Mouse (Mus musculus) midbrain, embryonic 10.5 days (tissue): ENCODE data around the gene Ncbp1. TPM values are rescaled to one million over a fixed set of nuclear protein-coding genes. Genes with fewer than 3 reads are reported as not detected.

ENCODE experiments used
- DNase-seq: peaks from one replicate; pipeline ENCODE4 v3.0.0-alpha.2; 2017; ENCODE audit warnings: low spot score
- H3K27ac ChIP-seq: fragments of 300-500 bp; sonication (generic); replicated peaks from 2 replicates; pipeline ENCODE4 v1.5.1; 2016; ENCODE audit warnings: mild to moderate bottlenecking
- H3K27me3 ChIP-seq: fragments of 300-500 bp; sonication (generic); 2 replicates; pipeline ENCODE4 v1.6.1; 2016; ENCODE audit warnings: low read depth, mild to moderate bottlenecking; ENCODE audit not compliant: poor library complexity, severe bottlenecking
- H3K36me3 ChIP-seq: fragments of 300-500 bp; sonication (generic); 2 replicates; pipeline ENCODE4 v1.6.1; 2016; ENCODE audit warnings: mild to moderate bottlenecking, moderate library complexity
- H3K4me1 ChIP-seq: fragments of 300-500 bp; sonication (generic); 2 replicates; pipeline ENCODE4 v1.6.1; 2016
- H3K4me3 ChIP-seq: fragments of 300-500 bp; sonication (generic); 2 replicates; pipeline ENCODE4 v1.5.1; 2016; ENCODE audit warnings: mild to moderate bottlenecking, moderate library complexity
- H3K9me3 ChIP-seq: fragments of 300-500 bp; sonication (generic); replicated peaks from 2 replicates; pipeline ENCODE4 v1.6.1; 2016; ENCODE audit warnings: mild to moderate bottlenecking
- WGBS: fragments of 180-500 bp; shearing (Covaris S2); methylation state at CpG from one replicate; pipeline ENCODE4 v1.1.7; 2016; 5-methylcytosine and 5-hydroxymethylcytosine counted together
- polyA plus RNA-seq: library from polyadenylated mRNA; unstranded; fragments of >200 nt; fragmentation: Nextera tagmentation; extraction: Ambion mirVana; gene quantifications from 2 replicates; pipeline ENCODE4 v1.2.1, GENCODE M21; 2016

Gene Ncbp1
- polyA plus RNA-seq, 1 experiment from 2014 or later = 133 TPM

DNA sequence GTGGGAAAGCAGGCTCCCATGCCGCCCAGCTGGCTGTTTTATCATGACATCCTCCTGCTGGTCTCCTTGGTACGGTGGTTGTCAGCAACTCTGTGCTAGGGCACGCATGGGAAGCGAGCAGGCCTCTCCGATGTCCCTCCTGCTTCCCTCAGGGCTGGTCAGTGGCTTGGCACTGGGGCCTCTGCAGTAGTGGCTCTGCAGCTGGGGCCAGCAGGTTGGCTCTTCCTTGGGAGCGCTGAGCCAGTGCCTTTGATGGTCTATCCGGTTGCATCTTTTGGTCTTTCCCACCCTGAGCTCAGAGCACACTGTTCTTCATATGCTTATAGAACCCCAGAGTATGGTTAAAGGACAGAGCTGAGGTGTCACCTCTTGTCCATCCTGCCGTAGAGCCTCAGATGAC, 28.3 kb upstream of the Ncbp1 start:
- 92% methylated on average over 8 of the region's 8 CpGs for WGBS
- Histone ChIP-seq H3K36me3 (peaks cover 20% of the 10 kb centered on the region), H3K27me3 (no peaks in the 10 kb centered on the region), H3K9me3 (no peaks in the 10 kb centered on the region), H3K4me3 (no peak overlapping the region), H3K4me1 (no peaks in the 10 kb centered on the region), H3K27ac (no peak overlapping the region)
- no peak for DNase-seq

DNA sequence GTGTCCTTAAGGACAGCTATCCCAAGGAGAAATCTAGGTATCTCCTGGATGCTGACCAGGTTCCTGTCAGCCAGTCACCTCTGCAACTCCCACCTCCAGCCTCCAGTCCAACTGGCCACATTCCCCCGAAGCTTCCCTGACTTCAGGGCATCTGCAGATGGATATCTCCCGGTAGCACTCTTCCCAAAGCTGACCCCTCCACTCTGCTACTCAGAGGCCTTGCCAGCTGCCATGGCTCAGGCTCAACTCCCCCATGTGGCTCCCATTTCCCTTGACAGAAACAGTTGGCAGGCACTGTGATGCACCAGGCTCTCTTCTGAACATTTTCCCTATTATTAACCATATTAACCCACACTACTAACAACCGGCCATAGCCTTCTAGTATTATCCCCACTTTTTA, 27.1 kb upstream of the Ncbp1 start:
- Histone ChIP-seq H3K27ac (no peak overlapping the region), H3K9me3 (no peaks in the 10 kb centered on the region), H3K36me3 (peaks cover 33% of the 10 kb centered on the region), H3K4me1 (no peaks in the 10 kb centered on the region), H3K4me3 (no peak overlapping the region), H3K27me3 (no peaks in the 10 kb centered on the region)
- 87% methylated on average over 3 of the region's 3 CpGs for WGBS
- DNase-seq = no peak

GRCm38 (mm10) chr4:46115308-46115707, 23.1 kb upstream of the Ncbp1 start:
- Histone ChIP-seq H3K27me3 (no peaks in the 10 kb centered on the region), H3K36me3 (peaks cover 73% of the 10 kb centered on the region), H3K4me3 (no peak overlapping the region), H3K27ac (no peak overlapping the region), H3K4me1 (no peaks in the 10 kb centered on the region), H3K9me3 (no peaks in the 10 kb centered on the region)
- DNase-seq = no peak
- 86% methylated on average over 1 of the region's 1 CpGs for WGBS

GRCm38 (mm10) chr4:46116544-46117175, 21.8 kb upstream of the Ncbp1 start:
- no peak overlapping the region for H3K4me3 ChIP-seq
- peaks cover 86% of the 10 kb centered on the region for H3K36me3 ChIP-seq
- WGBS = 92% methylated on average over 10 of the region's 10 CpGs

GRCm38 (mm10) chr4:46117536-46117935, 20.9 kb upstream of the Ncbp1 start:
- Histone ChIP-seq H3K9me3 (no peaks in the 10 kb centered on the region), H3K4me3 (no peak overlapping the region), H3K27ac (no peak overlapping the region), H3K27me3 (no peaks in the 10 kb centered on the region), H3K36me3 (peaks cover 95% of the 10 kb centered on the region), H3K4me1 (no peaks in the 10 kb centered on the region)
- no peak for DNase-seq
- WGBS = 97% methylated on average over 4 of the region's 4 CpGs

More at GRCm38 (mm10) chr4:46116544-46117175, 21.8 kb upstream of the Ncbp1 start:
- Histone ChIP-seq H3K27me3 (no peaks in the 10 kb centered on the region), H3K4me1 (no peaks in the 10 kb centered on the region), H3K9me3 (no peaks in the 10 kb centered on the region), H3K27ac (no peak overlapping the region)
- DNase-seq = no peak

- no peaks in the 10 kb centered on the region for H3K9me3 ChIP-seq
- no peak overlapping the region for H3K4me3 ChIP-seq
- H3K27ac ChIP-seq = no peak overlapping the region
- WGBS = 94% methylated on average over 14 of the region's 14 CpGs
- no peaks in the 10 kb centered on the region for H3K27me3 ChIP-seq
- peaks cover 99% of the 10 kb centered on the region for H3K36me3 ChIP-seq
- no peak for DNase-seq
- H3K4me1 ChIP-seq = no peaks in the 10 kb centered on the region
These were observed 18.8 kb upstream of the Ncbp1 start for GRCm38 (mm10) chr4:46119514-46120094.

GRCm38 (mm10) chr4:46120767-46121166, 17.6 kb upstream of the Ncbp1 start:
- Histone ChIP-seq H3K27me3 (no peaks in the 10 kb centered on the region), H3K36me3 (peaks cover 100% of the 10 kb centered on the region), H3K9me3 (no peaks in the 10 kb centered on the region), H3K4me1 (no peaks in the 10 kb centered on the region), H3K27ac (no peak overlapping the region), H3K4me3 (no peak overlapping the region)
- DNase-seq = no peak
- 89% methylated on average over 3 of the region's 3 CpGs for WGBS

GRCm38 (mm10) chr4:46123358-46123757, 15.1 kb upstream of the Ncbp1 start:
- Histone ChIP-seq H3K4me3 (no peak overlapping the region), H3K27me3 (no peaks in the 10 kb centered on the region), H3K36me3 (peaks cover 96% of the 10 kb centered on the region), H3K9me3 (no peaks in the 10 kb centered on the region), H3K4me1 (no peaks in the 10 kb centered on the region), H3K27ac (no peak overlapping the region)
- 95% methylated on average over 6 of the region's 6 CpGs for WGBS
- no peak for DNase-seq

GRCm38 (mm10) chr4:46126541-46126940, 11.9 kb upstream of the Ncbp1 start:
- Histone ChIP-seq H3K4me1 (no peaks in the 10 kb centered on the region), H3K9me3 (no peaks in the 10 kb centered on the region), H3K27me3 (no peaks in the 10 kb centered on the region), H3K36me3 (peaks cover 94% of the 10 kb centered on the region), H3K27ac (no peak overlapping the region), H3K4me3 (no peak overlapping the region)
- DNase-seq = peak; percentile 61
- WGBS = 56% methylated on average over 2 of the region's 2 CpGs

GRCm38 (mm10) chr4:46129311-46130004, 9.0 kb upstream of the Ncbp1 start:
- H3K36me3 ChIP-seq = peaks cover 94% of the 10 kb centered on the region
- no peak for DNase-seq
- no peak overlapping the region for H3K4me3 ChIP-seq
- 83% methylated on average over 8 of the region's 8 CpGs for WGBS
- H3K9me3 ChIP-seq = no peaks in the 10 kb centered on the region
- no peak overlapping the region for H3K27ac ChIP-seq
- no peaks in the 10 kb centered on the region for H3K4me1 ChIP-seq
- no peaks in the 10 kb centered on the region for H3K27me3 ChIP-seq

- H3K4me1 ChIP-seq = no peaks in the 10 kb centered on the region
- WGBS = 76% methylated on average over 3 of the region's 3 CpGs
- peaks cover 94% of the 10 kb centered on the region for H3K36me3 ChIP-seq
These were observed 8.2 kb upstream of the Ncbp1 start for GRCm38 (mm10) chr4:46130221-46130620.

DNA sequence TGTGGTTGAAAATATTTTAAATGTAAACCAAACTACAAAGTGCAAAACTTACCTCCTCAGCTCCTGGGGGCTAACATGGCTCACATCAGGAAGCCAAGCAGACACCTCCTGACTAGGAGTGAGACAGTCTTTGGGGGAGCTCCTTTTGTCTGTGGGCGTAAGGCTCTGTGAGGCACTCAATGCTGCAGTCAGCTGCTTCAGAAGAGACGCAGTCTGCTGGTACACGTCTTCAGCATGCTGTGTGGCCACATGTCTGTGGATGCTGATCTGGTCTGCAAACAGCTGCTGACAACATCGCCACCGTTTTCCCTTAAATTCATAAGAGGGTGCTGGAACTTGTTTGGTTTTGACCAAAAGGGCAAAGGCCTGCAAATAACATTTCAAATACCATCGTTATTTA, 6.6 kb upstream of the Ncbp1 start:
- Histone ChIP-seq H3K36me3 (peaks cover 85% of the 10 kb centered on the region), H3K4me1 (peaks cover 1% of the 10 kb centered on the region), H3K9me3 (no peaks in the 10 kb centered on the region), H3K4me3 (no peak overlapping the region), H3K27me3 (no peaks in the 10 kb centered on the region), H3K27ac (no peak overlapping the region)
- 90% methylated on average over 6 of the region's 6 CpGs for WGBS
- no peak for DNase-seq

More at GRCm38 (mm10) chr4:46130221-46130620, 8.2 kb upstream of the Ncbp1 start:
- H3K27me3 ChIP-seq = no peaks in the 10 kb centered on the region
- no peak overlapping the region for H3K27ac ChIP-seq
- H3K9me3 ChIP-seq = no peaks in the 10 kb centered on the region
- H3K4me3 ChIP-seq = no peak overlapping the region
- DNase-seq = peak; percentile 58

GRCm38 (mm10) chr4:46137629-46138286, 655 bp upstream of the Ncbp1 start:
- DNase-seq = no peak
- H3K9me3 ChIP-seq = no peaks in the 10 kb centered on the region
- H3K36me3 ChIP-seq = peaks cover 39% of the 10 kb centered on the region
- no peaks in the 10 kb centered on the region for H3K27me3 ChIP-seq
- H3K4me1 ChIP-seq = peaks cover 27% of the 10 kb centered on the region
- peak overlapping the region; percentile 85 for H3K4me3 ChIP-seq
- 7% methylated on average over 17 of the region's 17 CpGs for WGBS
- peak overlapping the region; percentile 96 for H3K27ac ChIP-seq
